Mouse (Mus musculus) lung, postnatal 0 days (tissue): ENCODE measurements around the gene Gcnt7. TPM values are rescaled to one million over a fixed set of nuclear protein-coding genes. Genes with fewer than 3 reads are reported as not detected.

ENCODE experiments used
- ATAC-seq: fragments of 200-750 bp; cut with Nextera tagmentation; 2 replicates; pipeline ENCODE4 v1.8.0; 2017; ENCODE audit warnings: moderate library complexity
- DNase-seq: peaks from one replicate; pipeline ENCODE4 v3.0.0-alpha.2; 2016; ENCODE audit warnings: low spot score
- H3K27ac ChIP-seq: fragments of 300-500 bp; sonication (generic); 2 replicates; pipeline ENCODE4 v1.5.1; 2014; ENCODE audit warnings: antibody characterized with exemption, mild to moderate bottlenecking, low read length, mixed read lengths
- H3K27me3 ChIP-seq: fragments of 300-500 bp; sonication (generic); replicated peaks from 2 replicates; pipeline ENCODE4 v1.6.1; 2014; ENCODE audit warnings: low read length, mixed read lengths; ENCODE audit not compliant: insufficient read depth
- H3K36me3 ChIP-seq: fragments of 300-500 bp; sonication (generic); 2 replicates; pipeline ENCODE4 v1.6.1; 2014; ENCODE audit warnings: low read length, mixed read lengths; ENCODE audit not compliant: insufficient read depth
- H3K4me1 ChIP-seq: fragments of 300-500 bp; sonication (generic); 2 replicates; pipeline ENCODE4 v1.6.1; 2014; ENCODE audit warnings: antibody characterized with exemption, low read depth, low read length, mixed read lengths; ENCODE audit not compliant: insufficient read depth
- H3K4me2 ChIP-seq: fragments of 300-500 bp; sonication (generic); replicated peaks from 2 replicates; pipeline ENCODE4 v1.6.1; 2014; ENCODE audit warnings: low read depth, mild to moderate bottlenecking, low read length, moderate library complexity, mixed read lengths
- H3K4me3 ChIP-seq: fragments of 300-500 bp; sonication (generic); 2 replicates; pipeline ENCODE4 v1.5.1; 2014; ENCODE audit warnings: low read depth, low read length
- H3K9ac ChIP-seq: fragments of 300-500 bp; sonication (generic); replicated peaks from 2 replicates; pipeline ENCODE4 v1.6.1; 2014; ENCODE audit warnings: low read depth, mild to moderate bottlenecking
- H3K9me3 ChIP-seq: fragments of 300-500 bp; sonication (generic); 2 replicates; pipeline ENCODE4 v1.6.1; 2016; ENCODE audit warnings: low read length, mixed read lengths
- CTCF ChIP-seq: IDR thresholded peaks from 2 replicates; pipeline ENCODE4 v1.5.1; 2016; ENCODE audit warnings: antibody characterized with exemption, mild to moderate bottlenecking
- EP300 ChIP-seq: IDR thresholded peaks from 2 replicates; pipeline ENCODE4 v1.6.1; 2016; ENCODE audit warnings: antibody characterized with exemption, mild to moderate bottlenecking, control low read depth
- WGBS: fragments of 180-500 bp; shearing (Covaris S2); extraction: QIAGEN DNeasy Blood & Tissue Kit; methylation state at CpG from one replicate; pipeline ENCODE4 v1.1.7; 2014; 5-methylcytosine and 5-hydroxymethylcytosine counted together
- polyA plus RNA-seq: library from polyadenylated mRNA; unstranded; fragments of >200 nt; fragmentation: Nextera tagmentation; extraction: Ambion mirVana; gene quantifications from 2 replicates; pipeline ENCODE4 v1.2.1, GENCODE M21; 2015

The Gcnt7 gene
- polyA plus RNA-seq, 1 experiment from 2014 or later: 0.64 TPM

GRCm38 (mm10) chr2:172405011-172405410 lies 53.4 kb downstream of the Gcnt7 start:
- Histone ChIP-seq H3K36me3 (no peaks in the 10 kb centered on the region), H3K9me3 (no peaks in the 10 kb centered on the region)

GRCm38 (mm10) chr2:172404239-172404638 lies 54.2 kb downstream of the Gcnt7 start:
- peaks cover 8% of the 10 kb centered on the region; the same call in 1 of the 2 replicates for H3K4me1 ChIP-seq
- no peak overlapping the region for H3K4me3 ChIP-seq
- TF ChIP-seq EP300 (no peak), CTCF (no peak)
- 57% methylated on average over 7 of the region's 7 CpGs for WGBS
- no peak overlapping the region for H3K9ac ChIP-seq
- H3K27ac ChIP-seq: no peak overlapping the region
- H3K9me3 ChIP-seq: no peaks in the 10 kb centered on the region
- no peak overlapping the region for H3K4me2 ChIP-seq
- no peak for DNase-seq
- no peaks in the 10 kb centered on the region for H3K27me3 ChIP-seq
- no peaks in the 10 kb centered on the region for H3K36me3 ChIP-seq
- ATAC-seq: no peak

More at GRCm38 (mm10) chr2:172405011-172405410, 53.4 kb downstream of the Gcnt7 start:
- DNase-seq (no peak), ATAC-seq (no peak)
- Histone ChIP-seq H3K27me3 (no peaks in the 10 kb centered on the region), H3K4me3 (no peak overlapping the region), H3K4me1 (peaks cover 7% of the 10 kb centered on the region; the same call in 1 of the 2 replicates), H3K27ac (no peak overlapping the region), H3K9ac (no peak overlapping the region), H3K4me2 (no peak overlapping the region)
- 50% methylated on average over 3 of the region's 3 CpGs for whole genome bisulfite sequencing
- no peak for TF ChIP-seq CTCF
- TF ChIP-seq EP300: no peak

- WGBS: 53% methylated on average over 13 of the region's 13 CpGs
- Histone ChIP-seq H3K9me3 (no peaks in the 10 kb centered on the region), H3K4me1 (peaks cover 8% of the 10 kb centered on the region; the same call in 1 of the 2 replicates), H3K27me3 (no peaks in the 10 kb centered on the region), H3K4me2 (no peak overlapping the region), H3K27ac (no peak overlapping the region), H3K36me3 (no peaks in the 10 kb centered on the region), H3K9ac (no peak overlapping the region), H3K4me3 (no peak overlapping the region)
- ATAC-seq (peak; percentile 34), DNase-seq (peak; percentile 70)
- TF ChIP-seq EP300 (no peak), CTCF (no peak)
Observed at GRCm38 (mm10) chr2:172401116-172401825, 57.1 kb downstream of the Gcnt7 start.

Other genes with a start within 250 kb of the Gcnt7 start
- gene Mc3r, start 210.1 kb downstream of the Gcnt7 start, polyA plus RNA-seq: not detected in 2 replicates
- gene Fam210b, start 113.0 kb downstream of the Gcnt7 start, polyA plus RNA-seq: 32.8 and 37.0 TPM in 2 replicates
- 6.3 and 7.9 TPM in 2 replicates for gene Aurka, start 88.1 kb downstream of the Gcnt7 start, polyA plus RNA-seq
- 16.8 and 19.4 TPM in 2 replicates for gene Cstf1, start 87.9 kb downstream of the Gcnt7 start, polyA plus RNA-seq
- gene Cass4, start 64.8 kb downstream of the Gcnt7 start, polyA plus RNA-seq: 9.3 and 11.9 TPM in 2 replicates
- gene Rtf2, start 18.0 kb downstream of the Gcnt7 start, polyA plus RNA-seq: 73.4 and 74.2 TPM in 2 replicates
- gene Fam209, start 13.9 kb upstream of the Gcnt7 start, polyA plus RNA-seq: 0.27 and 0.41 TPM in 2 replicates
- gene Tfap2c, start 91.0 kb upstream of the Gcnt7 start, polyA plus RNA-seq: 0.05 TPM in 1 of 2 replicates, not detected in the other